Mouse (Mus musculus) cortical plate, adult 2 months (tissue): Measurements from ENCODE around the gene Mgat4b.

ENCODE experiments used
- CTCF ChIP-seq: fragments of 200-500 bp; IDR thresholded peaks from 2 replicates; pipeline ENCODE4 v1.5.1; 2011; ENCODE audit warnings: mild to moderate bottlenecking, control low read depth, low read length; ENCODE audit not compliant: insufficient read depth; ENCODE audit errors: extremely low read depth
- POLR2A ChIP-seq: fragments of 200-500 bp; IDR thresholded peaks from 2 replicates; pipeline ENCODE4 v1.6.1; 2011; ENCODE audit warnings: mild to moderate bottlenecking, low read length, control low read depth; ENCODE audit not compliant: insufficient read depth; ENCODE audit errors: extremely low read depth

- TF ChIP-seq CTCF = no peak
- no peak for TF ChIP-seq POLR2A
These were observed 9.1 kb upstream of the Mgat4b start for GRCm38 (mm10) chr11:50201590-50201989.
